8 mouse cellular contexts compared by ENCODE assay signal in genomic region chr17:15375224-15375623, GRCm38 (mm10). TPM values are rescaled to one million over a fixed set of nuclear protein-coding genes. Genes with fewer than 3 reads are reported as not detected.
DNase-seq lines count a peak whose midpoint lies in the region; ATAC-seq and TF ChIP-seq lines count a peak whose summit lies in the region.

No protein-coding gene starts in this region.

- no peaks in the 10 kb centered on the region for H3K27me3 ChIP-seq in liver, adult 2 months (ENCODE audit: control insufficient read depth, insufficient read depth, low read length)
- no peaks in the 10 kb centered on the region; the same call in 1 of the 2 replicates for H3K27me3 ChIP-seq in hindbrain, postnatal 0 days (ENCODE audit: insufficient read depth, low read length)
- H3K27me3 ChIP-seq in midbrain, embryonic 16.5 days (ENCODE audit: control insufficient read depth, insufficient read depth, low read depth, low read length): no peaks in the 10 kb centered on the region

- H3K27ac ChIP-seq in liver, adult 2 months (replicated peaks; ENCODE audit: insufficient read depth, low read depth, low read length): peak overlapping the region; percentile 33; the same call in 1 of the 2 replicates
- H3K27ac ChIP-seq in cortical plate, adult 2 months (ENCODE audit: insufficient read depth, low read length): no peak overlapping the region
- peak overlapping the region; percentile 86 for H3K27ac ChIP-seq in hindbrain, postnatal 0 days
- H3K27ac ChIP-seq in midbrain, embryonic 16.5 days (ENCODE audit: low read length): peak overlapping the region; percentile 97

- no peaks in the 10 kb centered on the region for H3K79me2 ChIP-seq in liver, adult 2 months (ENCODE audit: control insufficient read depth, insufficient read depth, low read length)

- peak; percentile 47 for DNase-seq in liver, adult 2 months (ENCODE audit: extremely low read depth, low read depth, low spot score)
- no peak for DNase-seq in liver
- no peak for DNase-seq in hindbrain, postnatal 0 days (ENCODE audit: low spot score)
- no peak for DNase-seq in layer of hippocampus, postnatal 36 days
- no peak for DNase-seq in cerebellum, adult 8-10 months
- no peak for DNase-seq in kidney, postnatal 36 days

- no peak for TF ChIP-seq POLR2A in liver, adult 2 months (IDR thresholded peaks at IDR 0.05; ENCODE audit: extremely low read depth, insufficient read depth, low read length)
- no peak for TF ChIP-seq POLR2A in cortical plate, adult 2 months (IDR thresholded peaks at IDR 0.05; ENCODE audit: extremely low read depth, insufficient read depth, low read length)

- H3K9ac ChIP-seq in liver, adult 2 months (ENCODE audit: low read depth, low read length): peak overlapping the region; percentile 62
- H3K9ac ChIP-seq in hindbrain, postnatal 0 days (replicated peaks; ENCODE audit: low read length): peak overlapping the region; percentile 78
- peak overlapping the region; percentile 89 for H3K9ac ChIP-seq in midbrain, embryonic 16.5 days (ENCODE audit: low read depth, low read length)

- WGBS in liver, adult 2 months: under 1% methylated on average over 18 of the region's 18 CpGs
- whole genome bisulfite sequencing in hindbrain, postnatal 0 days: under 1% methylated on average over 18 of the region's 18 CpGs
- under 1% methylated on average over 18 of the region's 18 CpGs for WGBS in midbrain, embryonic 16.5 days

- peaks cover 29% of the 10 kb centered on the region for H3K4me1 ChIP-seq in liver, adult 2 months (ENCODE audit: control insufficient read depth, insufficient read depth, low read length)
- H3K4me1 ChIP-seq in cortical plate, adult 2 months (ENCODE audit: control insufficient read depth, insufficient read depth, low read length): no peaks in the 10 kb centered on the region; the same call in 1 of the 2 replicates
- peaks cover 23% of the 10 kb centered on the region for H3K4me1 ChIP-seq in hindbrain, postnatal 0 days (ENCODE audit: insufficient read depth, low read length)
- H3K4me1 ChIP-seq in midbrain, embryonic 16.5 days (ENCODE audit: control insufficient read depth, insufficient read depth, low read length): peaks cover 45% of the 10 kb centered on the region

- no peaks in the 10 kb centered on the region for H3K36me3 ChIP-seq in liver, adult 2 months (ENCODE audit: control insufficient read depth, insufficient read depth, low read length)
- H3K36me3 ChIP-seq in hindbrain, postnatal 0 days (ENCODE audit: insufficient read depth, low read length): peaks cover 5% of the 10 kb centered on the region
- peaks cover 4% of the 10 kb centered on the region for H3K36me3 ChIP-seq in midbrain, embryonic 16.5 days (ENCODE audit: control insufficient read depth, insufficient read depth, low read length)

- H3K4me3 ChIP-seq in liver, adult 2 months (ENCODE audit: insufficient read depth, low read depth, low read length): peak overlapping the region; percentile 84
- H3K4me3 ChIP-seq in cortical plate, adult 2 months (ENCODE audit: insufficient read depth, low read length): peak overlapping the region; percentile 90
- H3K4me3 ChIP-seq in hindbrain, postnatal 0 days (ENCODE audit: low read length): peak overlapping the region; percentile 68
- H3K4me3 ChIP-seq in midbrain, embryonic 16.5 days (ENCODE audit: low read depth, low read length): peak overlapping the region; percentile 71

- no peak for ATAC-seq in hindbrain, postnatal 0 days
- ATAC-seq in midbrain, embryonic 16.5 days: peak; percentile 3; the same call in 1 of the 2 replicates

- no peaks in the 10 kb centered on the region for H3K9me3 ChIP-seq in hindbrain, postnatal 0 days (ENCODE audit: low read length)
- no peaks in the 10 kb centered on the region for H3K9me3 ChIP-seq in midbrain, embryonic 16.5 days (replicated peaks; ENCODE audit: control insufficient read depth, low read length, poor library complexity, severe bottlenecking)

- peak overlapping the region; percentile 95 for H3K4me2 ChIP-seq in hindbrain, postnatal 0 days (ENCODE audit: low read depth, low read length)
- peak overlapping the region; percentile 70 for H3K4me2 ChIP-seq in midbrain, embryonic 16.5 days (ENCODE audit: low read length)

- TF ChIP-seq CTCF in liver, adult 2 months (IDR thresholded peaks at IDR 0.05; ENCODE audit: low read depth, low read length): no peak
- TF ChIP-seq CTCF in cortical plate, adult 2 months (IDR thresholded peaks at IDR 0.05; ENCODE audit: extremely low read depth, insufficient read depth, low read length): no peak
- no peak for TF ChIP-seq CTCF in hindbrain, postnatal 0 days (IDR thresholded peaks at IDR 0.05; ENCODE audit: low read depth)

RNA-seq across cellular contexts. Expression of gene Dll1, which starts 1.4 kb away (rescaled TPM):
- total RNA-seq in liver, adult 2 months (2014; rRNA removed): 4.0 and 4.6 TPM in 2 replicates
- 6.9 and 7.1 TPM in 2 replicates for polyA plus RNA-seq in liver, adult 2 months (2012; rRNA removed)
- 4.7 and 5.5 TPM in 2 replicates for polyA plus RNA-seq in cortical plate, adult 2 months (2012; rRNA removed)
- 34.3 and 44.2 TPM in 2 replicates for total RNA-seq in hindbrain, postnatal 0 days (2014; rRNA removed)
- 10.1 and 10.9 TPM in 2 replicates for polyA plus RNA-seq in hindbrain, postnatal 0 days (2015; fragmentation: Nextera tagmentation; extraction: Ambion mirVana)
- polyA plus RNA-seq in midbrain, embryonic 16.5 days (2015; fragmentation: Nextera tagmentation; extraction: Ambion mirVana): 17.8 and 18.5 TPM in 2 replicates
- total RNA-seq in layer of hippocampus, postnatal 36 days (2021): 10 to 100 TPM; 10.7 to 11.8 TPM

RNA-seq across cellular contexts. Expression of gene Fam120b, which starts 20.8 kb away (rescaled TPM):
- total RNA-seq in liver, adult 2 months (2014; rRNA removed): 13.3 and 13.4 TPM in 2 replicates
- 4.4 and 5.8 TPM in 2 replicates for polyA plus RNA-seq in liver, adult 2 months (2012; rRNA removed)
- polyA plus RNA-seq in cortical plate, adult 2 months (2012; rRNA removed): 27.8 and 29.3 TPM in 2 replicates
- total RNA-seq in hindbrain, postnatal 0 days (2014; rRNA removed): 36.8 and 40.8 TPM in 2 replicates
- polyA plus RNA-seq in hindbrain, postnatal 0 days (2015; fragmentation: Nextera tagmentation; extraction: Ambion mirVana): 29.4 and 31.7 TPM in 2 replicates
- 50.0 and 54.3 TPM in 2 replicates for polyA plus RNA-seq in midbrain, embryonic 16.5 days (2015; fragmentation: Nextera tagmentation; extraction: Ambion mirVana)
- total RNA-seq in layer of hippocampus, postnatal 36 days (2021): 10 to 100 TPM; 46.8 to 50.2 TPM
